Mouse (Mus musculus): ENCODE results near the gene Klf2.

DNA sequence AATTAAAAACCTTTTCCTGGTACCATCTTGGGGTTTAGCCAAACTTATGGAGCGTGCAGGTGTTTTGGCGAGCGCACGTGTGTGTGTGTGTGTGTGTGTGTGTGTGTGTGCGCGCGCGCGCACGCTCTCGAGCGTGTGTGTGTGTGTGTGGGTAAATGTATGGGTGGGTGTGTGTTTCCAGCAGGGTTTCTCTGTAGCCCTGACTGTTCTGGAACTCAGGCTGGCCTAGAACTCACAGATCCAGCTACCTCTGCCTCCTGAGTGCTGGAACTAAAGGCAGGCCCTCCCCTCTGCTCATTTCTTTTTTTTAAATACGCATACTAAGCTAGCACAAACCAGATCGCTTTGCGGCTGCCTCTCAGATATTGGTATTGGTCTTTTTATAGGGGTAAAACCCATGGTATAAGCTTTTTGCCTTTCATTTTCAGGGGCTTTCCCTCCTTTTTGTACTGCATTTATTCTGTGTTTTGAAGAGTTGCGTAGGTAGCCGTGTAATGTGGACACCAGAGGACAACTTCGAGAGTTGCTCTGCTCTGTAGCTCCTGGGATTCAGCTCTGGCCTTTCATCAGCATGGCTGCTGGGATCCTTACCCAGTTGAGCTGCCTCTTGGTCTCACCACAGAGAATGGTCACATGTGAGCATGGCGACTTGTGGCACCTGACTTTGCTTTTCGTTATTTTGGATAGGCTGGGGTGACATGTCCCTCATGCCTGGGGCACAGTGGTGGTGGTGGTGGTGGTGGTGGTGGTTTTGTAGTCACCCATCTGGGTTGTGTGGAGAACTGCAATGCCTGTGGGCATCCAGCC, 3.0 kb downstream of the Klf2 start:
- TF ChIP-seq CTCF (IDR thresholded peaks at IDR 0.05; ENCODE audit: low read depth), result no peak
- no peak for TF ChIP-seq EP300 (IDR thresholded peaks at IDR 0.05; ENCODE audit: low read depth)

Measured in liver, postnatal 0 days (tissue).